Mouse (Mus musculus) cerebellum, adult 9-10 months (tissue): Measurements from ENCODE around the gene Grrp1.

Source experiments
- DNase-seq: peaks from one replicate; pipeline ENCODE4 v3.0.0; 2022

Gene Grrp1

DNA sequence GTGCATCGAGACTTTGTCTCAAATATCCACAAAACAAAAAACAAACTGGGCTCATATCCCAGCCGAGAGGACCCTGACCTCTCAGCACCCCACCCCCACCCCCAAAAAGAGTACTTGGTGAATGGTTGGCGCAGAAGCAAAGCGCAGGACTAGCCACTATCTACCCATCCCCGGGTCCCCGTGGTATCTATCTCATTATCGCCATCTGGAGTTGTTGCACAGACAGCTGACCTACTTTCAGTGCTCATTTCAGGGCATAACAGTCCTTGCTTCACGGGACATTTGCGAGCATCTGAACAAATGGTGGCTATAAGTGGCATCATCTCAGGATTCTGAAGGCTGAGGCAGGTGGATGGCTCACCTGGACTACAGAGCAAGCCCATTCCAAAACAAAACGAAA lies 15.2 kb downstream of the Grrp1 start:
- DNase-seq = peak; percentile 36

DNA sequence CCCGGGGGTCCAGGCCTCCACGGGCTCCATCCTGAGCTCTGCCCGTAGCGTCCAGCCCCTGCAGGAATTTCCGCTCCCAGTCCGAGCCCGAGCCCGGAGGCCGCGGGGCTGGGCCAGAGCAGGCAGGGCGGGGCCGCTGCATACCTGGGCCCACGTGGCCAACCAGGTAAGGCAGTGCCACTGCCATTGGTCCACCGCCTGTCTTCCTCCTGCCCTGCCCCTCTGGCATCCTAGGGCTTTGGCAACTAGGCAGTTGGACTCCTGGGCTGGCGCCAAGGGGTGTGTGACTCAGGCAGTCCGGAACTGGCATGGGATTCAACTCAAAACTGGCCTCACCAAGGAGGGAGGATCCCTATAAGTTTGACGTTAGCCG lies 15.6 kb downstream of the Grrp1 start, which contains the start of gene Cnksr1:
TSS of gene Cnksr1 (minus strand) at position 121 of the 373 bp plus-strand sequence.
- peak; percentile 68 for DNase-seq

GRCm38 (mm10) chr4:134237582-134238278 lies 16.2 kb downstream of the Grrp1 start:
- DNase-seq = peak; percentile 14

DNA sequence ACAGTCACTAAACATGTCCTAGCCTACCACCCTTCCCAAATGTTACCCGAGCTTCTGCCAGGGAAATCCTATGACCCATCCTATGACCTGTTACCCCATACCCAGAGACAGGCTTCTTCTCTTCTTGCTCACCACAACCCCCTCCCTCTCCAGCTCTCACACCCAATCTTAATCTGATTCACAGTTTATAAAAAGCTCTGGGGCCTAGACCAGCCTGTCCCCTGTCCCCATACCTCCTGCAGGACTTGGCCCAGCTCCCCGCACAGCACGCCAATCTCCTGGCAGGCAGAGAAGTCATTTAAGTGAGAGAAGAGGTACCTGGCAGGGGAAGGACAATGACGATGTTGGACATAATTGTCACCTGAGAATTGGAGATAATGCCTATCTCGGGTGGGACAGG lies 19.0 kb downstream of the Grrp1 start:
- DNase-seq = no peak

DNA sequence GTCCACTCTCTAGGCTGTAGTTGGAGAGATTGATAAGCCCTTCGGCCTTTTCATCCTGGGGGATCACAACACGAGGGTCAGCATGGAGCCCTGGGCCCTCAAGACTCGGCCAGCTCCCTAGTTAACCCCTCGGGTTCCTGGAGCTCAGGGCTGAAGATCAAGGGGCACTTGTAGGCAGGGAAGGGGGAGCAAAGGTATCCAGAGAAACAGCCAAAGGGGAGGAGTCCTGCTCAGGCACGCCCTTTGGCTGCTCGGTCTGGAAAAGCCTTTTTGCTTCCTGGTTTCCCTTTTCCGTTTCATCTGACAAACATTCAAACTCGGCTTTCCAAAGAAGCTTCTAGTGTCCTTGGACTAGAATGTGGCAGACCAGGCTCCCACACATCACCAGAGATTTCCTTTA lies 23.5 kb downstream of the Grrp1 start:
- no peak for DNase-seq

DNA sequence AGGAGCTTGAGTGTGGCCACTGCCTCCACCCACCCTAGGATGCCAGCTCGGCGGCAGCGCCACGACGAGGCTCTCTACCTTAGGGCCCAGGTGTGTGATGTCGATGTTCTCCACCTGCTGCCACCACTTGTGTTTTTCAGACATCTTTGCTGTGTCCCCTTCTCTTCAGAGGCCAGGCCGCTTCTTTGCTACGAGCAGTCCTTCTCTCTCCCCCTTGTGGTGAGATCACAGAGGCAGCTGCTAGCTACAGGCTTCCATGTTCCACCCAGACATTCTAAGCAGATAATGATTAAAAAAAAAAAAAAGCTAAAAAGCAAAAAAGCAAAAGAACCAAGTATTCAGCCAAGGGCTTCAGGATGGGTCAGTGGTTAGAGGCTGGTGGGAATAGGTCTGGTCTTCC lies 26.7 kb downstream of the Grrp1 start, which contains the start of gene Catsper4:
TSS of gene Catsper4 (minus strand) at position 190 of the 400 bp plus-strand sequence.
- DNase-seq = no peak

DNA sequence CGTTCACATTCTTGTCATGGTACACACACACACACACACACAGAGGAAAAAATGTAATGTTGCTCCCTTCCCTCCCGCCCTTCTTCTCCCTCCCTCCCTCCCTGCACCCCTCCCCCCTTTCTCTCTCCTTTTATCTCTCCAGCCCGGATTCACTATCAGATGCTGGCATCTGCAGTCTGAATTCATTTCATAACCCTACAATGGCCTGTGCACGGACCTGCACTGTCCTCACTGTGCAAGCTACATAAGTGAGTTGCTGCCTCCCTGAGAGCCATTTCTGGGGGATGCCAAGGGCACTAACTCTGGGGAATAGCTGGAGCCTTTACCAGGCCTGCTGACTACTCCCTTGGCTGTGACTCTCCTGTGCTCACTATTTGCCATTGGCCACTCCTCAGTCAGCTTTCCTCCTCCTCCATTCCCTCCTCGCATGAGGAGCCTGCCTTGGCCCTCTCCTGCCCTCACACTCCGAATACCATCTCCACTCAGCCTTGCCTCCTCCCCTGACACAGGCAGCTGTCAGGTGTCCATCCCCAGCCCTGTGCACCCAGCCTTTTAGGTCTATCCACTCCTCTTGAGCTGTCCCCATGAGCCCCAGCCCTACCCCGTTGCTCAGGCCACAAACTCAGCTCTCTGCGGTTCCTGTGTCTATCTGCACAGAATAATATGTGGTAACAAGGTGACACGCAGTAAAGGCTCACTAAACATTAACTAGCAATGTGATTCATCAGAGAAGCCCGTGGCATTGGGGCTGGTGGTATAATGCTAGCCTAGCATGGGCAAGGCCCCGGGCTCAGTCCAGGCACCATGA lies 30.9 kb downstream of the Grrp1 start:
- DNase-seq = no peak

DNA sequence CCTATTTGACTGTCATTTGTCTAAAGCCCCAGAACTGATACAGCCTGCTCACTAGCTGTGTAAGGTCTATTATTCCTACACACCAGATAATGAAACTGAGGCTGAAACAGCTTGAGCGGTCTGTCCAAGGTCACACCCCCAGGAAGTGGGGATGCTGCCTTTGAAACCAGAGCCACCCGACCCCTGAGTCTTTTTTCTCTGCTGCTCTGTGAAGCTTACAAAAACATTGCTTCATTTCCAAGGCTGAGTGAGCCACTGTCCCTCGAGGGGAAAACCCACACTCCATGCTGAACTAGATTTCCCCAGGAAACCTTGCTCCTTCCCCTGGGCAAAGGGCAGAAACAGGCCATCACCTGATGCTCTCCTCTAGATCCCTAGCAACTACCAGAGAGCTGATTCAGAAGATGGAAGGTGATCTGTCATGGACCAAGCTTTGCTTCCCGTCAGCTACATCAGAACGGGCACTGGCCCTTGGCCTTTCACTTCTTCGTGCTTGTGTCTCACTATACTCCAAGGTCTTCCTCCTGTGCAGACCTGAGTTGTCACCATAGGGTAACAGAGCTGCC lies 47.3 kb downstream of the Grrp1 start:
- no peak for DNase-seq

DNA sequence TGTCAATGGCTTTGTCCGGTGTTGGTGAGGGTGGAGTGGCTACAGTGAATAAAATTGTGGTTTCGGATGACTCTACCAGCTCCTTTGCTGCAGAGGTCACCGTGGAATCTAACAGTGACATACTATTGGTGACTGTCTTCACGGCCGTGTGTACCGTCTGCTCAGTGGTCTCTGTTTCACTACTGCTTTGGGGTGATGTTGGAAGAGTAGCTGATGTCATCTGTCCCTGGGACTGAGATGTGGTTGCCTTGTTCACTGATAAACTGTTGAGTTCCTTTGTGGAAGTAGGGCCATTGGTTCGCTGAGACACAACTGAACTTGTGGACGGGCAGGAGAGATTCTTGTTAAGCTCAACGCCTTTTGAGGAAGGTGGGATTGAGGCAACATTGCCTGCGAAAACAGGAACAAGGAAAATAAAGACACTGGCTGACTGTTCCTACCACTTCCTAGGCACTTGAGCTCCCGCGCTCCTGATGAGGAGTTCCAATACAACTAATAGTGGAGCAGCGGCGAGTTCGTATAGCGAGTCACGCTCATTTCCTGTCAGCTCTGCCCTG lies 50.5 kb downstream of the Grrp1 start:
- DNase-seq = no peak

- no peak for DNase-seq
Measured at GRCm38 (mm10) chr4:134202904-134203303, 51.0 kb downstream of the Grrp1 start, which contains the start of gene Gm7534. Gm7534 (minus strand) TSS chr4:134203004.
